ENCODE assay signal across 11 mouse cellular contexts in the genomic region with DNA sequence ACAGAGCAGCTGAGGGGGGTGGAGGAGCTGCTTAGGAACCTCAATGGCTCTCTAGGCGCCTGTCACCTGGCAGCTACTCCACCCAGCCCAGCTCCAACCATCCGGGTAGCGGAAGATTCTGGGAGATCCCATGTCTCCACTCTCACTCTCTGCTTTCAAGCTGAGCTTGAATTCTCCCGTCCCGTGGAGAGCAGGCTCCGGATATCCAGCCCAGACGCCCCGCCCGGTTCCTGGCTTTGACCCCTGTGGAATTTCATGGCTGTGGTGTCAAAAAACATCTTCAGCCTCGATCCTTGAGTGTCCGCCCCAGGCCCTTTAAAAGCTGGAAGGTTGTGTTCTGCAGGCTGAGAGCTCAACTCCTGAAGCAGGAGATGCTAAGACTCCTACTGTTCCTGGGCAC. TPM values are rescaled to one million over a fixed set of nuclear protein-coding genes. Genes with fewer than 3 reads are reported as not detected.
DNase-seq lines count a peak whose midpoint lies in the region; ATAC-seq lines count a peak whose summit lies in the region.
"Had no signal": no experiment of that assay in that cellular context is flagged by ENCODE, and none has a peak within 500 bp of the region (broad histone marks: within the 10 kb centered on the region; RNA-seq: fewer than 3 reads in every experiment).

No protein-coding gene starts in this region.

- no peak overlapping the region; the same call in 1 of the 2 replicates for H3K4me2 ChIP-seq in heart, embryonic 12.5 days

- no peak overlapping the region for H3K4me3 ChIP-seq in heart, embryonic 12.5 days
- H3K4me3 ChIP-seq in embryonic facial prominence, embryonic 10.5 days = no peak overlapping the region

- peaks cover 61% of the 10 kb centered on the region for H3K4me1 ChIP-seq in heart, embryonic 12.5 days (replicated peaks)
- H3K4me1 ChIP-seq in embryonic facial prominence, embryonic 10.5 days = peaks cover 48% of the 10 kb centered on the region

- H3K9ac ChIP-seq in heart, embryonic 12.5 days = no peak overlapping the region

- H3K27ac ChIP-seq in heart, embryonic 12.5 days (ENCODE audit: poor library complexity, severe bottlenecking) = no peak overlapping the region
- H3K27ac ChIP-seq in embryonic facial prominence, embryonic 10.5 days (replicated peaks) = peak overlapping the region; percentile 21; the same call in 1 of the 2 replicates
- H3K27ac ChIP-seq: macrophage had no signal

- 55% methylated on average over 11 of the region's 11 CpGs for WGBS in heart, embryonic 12.5 days
- WGBS in embryonic facial prominence, embryonic 10.5 days = 68% methylated on average over 11 of the region's 11 CpGs

- no peaks in the 10 kb centered on the region for H3K9me3 ChIP-seq in heart, embryonic 12.5 days (replicated peaks)
- no peaks in the 10 kb centered on the region for H3K9me3 ChIP-seq in embryonic facial prominence, embryonic 10.5 days

- ATAC-seq in heart, embryonic 12.5 days (ENCODE audit: insufficient number of reproducible peaks, low FRiP score) = no peak

- H3K36me3 ChIP-seq in heart, embryonic 12.5 days = peaks cover 8% of the 10 kb centered on the region; the same call in 1 of the 2 replicates
- H3K36me3 ChIP-seq in embryonic facial prominence, embryonic 10.5 days (replicated peaks) = peaks cover 34% of the 10 kb centered on the region

- DNase-seq in heart, adult 11 months = peak; percentile 97
- no peak for DNase-seq in embryonic facial prominence, embryonic 10.5 days (ENCODE audit: low spot score)
- peak; percentile 69 to 76 for DNase-seq in heart, adult 9 months (ENCODE audit: low spot score in 2 of 2)
- peak; percentile 51 to 67 for DNase-seq in kidney, postnatal 36 days
- DNase-seq in layer of hippocampus, postnatal 10 days (ENCODE audit: low spot score in 2 of 2) = no peak
- no peak for DNase-seq in thymus, postnatal 10 days (ENCODE audit: low spot score in 2 of 2)
- DNase-seq in left cerebral cortex, adult 18-20 months (ENCODE audit: low spot score in 2 of 2) = no peak
- DNase-seq: cerebellum, postnatal 36 days had no signal

- H3K27me3 ChIP-seq in heart, embryonic 12.5 days (replicated peaks) = no peaks in the 10 kb centered on the region
- H3K27me3 ChIP-seq in embryonic facial prominence, embryonic 10.5 days (replicated peaks; ENCODE audit: low read depth, poor library complexity, severe bottlenecking) = no peaks in the 10 kb centered on the region

RNA-seq across cellular contexts. Expression of a gene that starts 10.0 kb away (rescaled TPM):
- 12.6 and 14.0 TPM in 2 replicates for polyA plus RNA-seq in heart, embryonic 12.5 days (2016; fragmentation: Nextera tagmentation; extraction: Ambion mirVana)
- 22.4 and 24.1 TPM in 2 replicates for polyA plus RNA-seq in embryonic facial prominence, embryonic 10.5 days (2016; fragmentation: Nextera tagmentation; extraction: Ambion mirVana)
- total RNA-seq in layer of hippocampus, postnatal 10 days (2021) = 10 to 100 TPM; 35.6 to 38.4 TPM
- total RNA-seq in left cerebral cortex, adult 18-20 months (2021) = 10 to 100 TPM; 43.7 to 44.4 TPM

RNA-seq across cellular contexts. Expression of a gene that starts 20.4 kb away (rescaled TPM):
- 0.22 and 0.33 TPM in 2 replicates for polyA plus RNA-seq in heart, embryonic 12.5 days (2016; fragmentation: Nextera tagmentation; extraction: Ambion mirVana)
- 28.3 and 29.4 TPM in 2 replicates for polyA plus RNA-seq in embryonic facial prominence, embryonic 10.5 days (2016; fragmentation: Nextera tagmentation; extraction: Ambion mirVana)
- total RNA-seq in layer of hippocampus, postnatal 10 days (2021) = 100 to 1,000 TPM; 174 to 175 TPM
- total RNA-seq in left cerebral cortex, adult 18-20 months (2021) = 100 to 1,000 TPM; 295 to 296 TPM
- polyA plus RNA-seq: macrophage; spleen, adult 2 months had no signal

RNA-seq across cellular contexts. Expression of a gene that starts 26.2 kb away (rescaled TPM):
- 1.00 and 1.8 TPM in 2 replicates for polyA plus RNA-seq in heart, embryonic 12.5 days (2016; fragmentation: Nextera tagmentation; extraction: Ambion mirVana)
- 103 and 116 TPM in 2 replicates for polyA plus RNA-seq in embryonic facial prominence, embryonic 10.5 days (2016; fragmentation: Nextera tagmentation; extraction: Ambion mirVana)
- total RNA-seq in layer of hippocampus, postnatal 10 days (2021) = 10 to 100 TPM; 21.3 to 22.0 TPM
- 1 to 10 TPM; 1.5 to 2.8 TPM for total RNA-seq in left cerebral cortex, adult 18-20 months (2021)
- polyA plus RNA-seq: macrophage had no signal

RNA-seq across cellular contexts. Expression of a gene that starts 27.4 kb away (rescaled TPM):
- 14.9 and 15.0 TPM in 2 replicates for polyA plus RNA-seq in heart, embryonic 12.5 days (2016; fragmentation: Nextera tagmentation; extraction: Ambion mirVana)
- polyA plus RNA-seq in embryonic facial prominence, embryonic 10.5 days (2016; fragmentation: Nextera tagmentation; extraction: Ambion mirVana) = 17.3 and 20.6 TPM in 2 replicates
- 100 to 1,000 TPM; 103 to 114 TPM for total RNA-seq in layer of hippocampus, postnatal 10 days (2021)
- 100 to 1,000 TPM; 152 to 154 TPM for total RNA-seq in left cerebral cortex, adult 18-20 months (2021)

RNA-seq across cellular contexts. Expression of a gene that starts 39.8 kb away (rescaled TPM):
- polyA plus RNA-seq in heart, embryonic 12.5 days (2016; fragmentation: Nextera tagmentation; extraction: Ambion mirVana) = 115 TPM in 2 replicates
- polyA plus RNA-seq in embryonic facial prominence, embryonic 10.5 days (2016; fragmentation: Nextera tagmentation; extraction: Ambion mirVana) = 118 and 138 TPM in 2 replicates
- 100 to 1,000 TPM in 1 of 2 experiments, 10 to 100 TPM in 1; 97.8 to 106 TPM for total RNA-seq in layer of hippocampus, postnatal 10 days (2021)
- 100 to 1,000 TPM; 118 to 122 TPM for total RNA-seq in left cerebral cortex, adult 18-20 months (2021)

Comparison
In these comparisons a context has a peak if more than half of its experiments do, and no peak if none do; other contexts are left out.
1. DNase-seq: peak in heart, adult 11 months (single experiment), heart, adult 9 months (2 of 2) and kidney, postnatal 36 days (2 of 2); none in embryonic facial prominence, embryonic 10.5 days (single experiment), layer of hippocampus, postnatal 10 days (0 of 2), thymus, postnatal 10 days (0 of 2) and left cerebral cortex, adult 18-20 months (0 of 2).
2. RNA of a gene that starts 26.2 kb away (total RNA-seq): 21.3 to 22.0 TPM in layer of hippocampus, postnatal 10 days; 1.5 to 2.8 TPM in left cerebral cortex, adult 18-20 months; every median in the first group is over 4 times any median in the second.